Mouse (Mus musculus) common myeloid progenitor, adult 5-6 weeks (primary cell): ENCODE results near the gene Slc13a2. TPM values are rescaled to one million over a fixed set of nuclear protein-coding genes. Genes with fewer than 3 reads are reported as not detected.

Experiments used
- ATAC-seq: replicated peaks from 2 replicates; pipeline ENCODE4 v1.8.0; 2016; ENCODE audit warnings: low read depth, mild to moderate bottlenecking, moderate TSS enrichment, inconsistent platforms; ENCODE audit not compliant: poor library complexity, severe bottlenecking
- total RNA-seq: library from RNA; stranded (forward); fragments of 200-1000, 187-1606 nt; gene quantifications from 2 replicates; pipeline ENCODE4 v1.2.3, GENCODE M21; 2017

Slc13a2 gene
- total RNA-seq, 1 experiment from 2014 or later, result not detected

- peak; percentile 72 for ATAC-seq
Observed at GRCm38 (mm10) chr11:78399680-78400079, 22.3 kb downstream of the Slc13a2 start.

- no peak for ATAC-seq
Observed at GRCm38 (mm10) chr11:78398212-78398611, 23.8 kb downstream of the Slc13a2 start.

GRCm38 (mm10) chr11:78397397-78397796, 24.6 kb downstream of the Slc13a2 start:
- ATAC-seq, result peak; percentile 64

- no peak for ATAC-seq
Observed at GRCm38 (mm10) chr11:78396950-78397349, 25.1 kb downstream of the Slc13a2 start.

GRCm38 (mm10) chr11:78392728-78393127, 29.3 kb downstream of the Slc13a2 start:
- no peak for ATAC-seq

GRCm38 (mm10) chr11:78386508-78387043, 35.4 kb downstream of the Slc13a2 start, which contains the start of gene Foxn1:
Gene Foxn1, minus strand, starts transcription at chr11:78386558.
- ATAC-seq, result no peak

GRCm38 (mm10) chr11:78385776-78386175, 36.2 kb downstream of the Slc13a2 start:
- no peak for ATAC-seq

- no peak for ATAC-seq
Observed at GRCm38 (mm10) chr11:78382701-78383100, 39.3 kb downstream of the Slc13a2 start.

GRCm38 (mm10) chr11:78382286-78382685, 39.7 kb downstream of the Slc13a2 start:
- no peak for ATAC-seq

GRCm38 (mm10) chr11:78380996-78381395, 41.0 kb downstream of the Slc13a2 start:
- no peak for ATAC-seq

GRCm38 (mm10) chr11:78380351-78380750, 41.7 kb downstream of the Slc13a2 start:
- ATAC-seq, result no peak

GRCm38 (mm10) chr11:78377549-78378159, 44.4 kb downstream of the Slc13a2 start:
- no peak for ATAC-seq

- no peak for ATAC-seq
Observed at GRCm38 (mm10) chr11:78374147-78374546, 47.9 kb downstream of the Slc13a2 start.

GRCm38 (mm10) chr11:78372610-78373009, 49.4 kb downstream of the Slc13a2 start:
- no peak for ATAC-seq

GRCm38 (mm10) chr11:78372166-78372565, 49.9 kb downstream of the Slc13a2 start:
- ATAC-seq, result no peak

GRCm38 (mm10) chr11:78371711-78372110, 50.3 kb downstream of the Slc13a2 start:
- ATAC-seq, result no peak

GRCm38 (mm10) chr11:78370389-78370788, 51.6 kb downstream of the Slc13a2 start:
- ATAC-seq, result no peak

GRCm38 (mm10) chr11:78367456-78368225, 54.4 kb downstream of the Slc13a2 start:
- ATAC-seq, result no peak

- ATAC-seq, result no peak
Observed at GRCm38 (mm10) chr11:78364103-78364502, 57.9 kb downstream of the Slc13a2 start.

- ATAC-seq, result no peak
Observed at GRCm38 (mm10) chr11:78363309-78364007, 58.6 kb downstream of the Slc13a2 start.

GRCm38 (mm10) chr11:78360789-78361131, 61.3 kb downstream of the Slc13a2 start:
- no peak for ATAC-seq
